23 mouse cellular contexts compared by ENCODE assay signal in genomic region chr4:55779581-55779980, GRCm38 (mm10).
A peak's percentile ranks its signal among the peaks of the same experiment; 100 is the strongest.
DNase-seq lines count a peak whose midpoint lies in the region; ATAC-seq and TF ChIP-seq lines count a peak whose summit lies in the region.
"Had no signal": no experiment of that assay in that cellular context is flagged by ENCODE, and none has a peak within 500 bp of the region (broad histone marks: within the 10 kb centered on the region; RNA-seq: fewer than 3 reads in every experiment).

No protein-coding gene starts in this region.

- no peaks in the 10 kb centered on the region for H3K4me1 ChIP-seq in embryonic facial prominence, embryonic 14.5 days (ENCODE audit: control insufficient read depth, insufficient read depth, low read length)
- H3K4me1 ChIP-seq: forebrain, embryonic 12.5 days; hindbrain, embryonic 12.5 days had no signal

- no peak overlapping the region for H3K9ac ChIP-seq in embryonic facial prominence, embryonic 14.5 days (ENCODE audit: low read depth, low read length)
- H3K9ac ChIP-seq: forebrain, embryonic 12.5 days; heart, embryonic 13.5 days; hindbrain, embryonic 12.5 days had no signal

- WGBS in embryonic facial prominence, embryonic 14.5 days, result 42% methylated on average over 4 of the region's 4 CpGs

- no peak for TF ChIP-seq CTCF in layer of hippocampus, adult 2 months (conservative IDR thresholded peaks at IDR 0.05)

- H3K4me2 ChIP-seq in embryonic facial prominence, embryonic 14.5 days (ENCODE audit: low read depth, low read length), result no peak overlapping the region
- H3K4me2 ChIP-seq: forebrain, embryonic 12.5 days; heart, embryonic 13.5 days; hindbrain, embryonic 12.5 days had no signal

- H3K4me3 ChIP-seq in embryonic facial prominence, embryonic 14.5 days (ENCODE audit: low read depth, low read length), result no peak overlapping the region
- no peak overlapping the region for H3K4me3 ChIP-seq in layer of hippocampus, adult 2 months
- H3K4me3 ChIP-seq: forebrain, embryonic 12.5 days; gastrocnemius, adult 2 months; heart, embryonic 13.5 days; hindbrain, embryonic 12.5 days had no signal

- DNase-seq in layer of hippocampus, adult 11-12 months (ENCODE audit: low spot score), result peak; percentile 60
- no peak for DNase-seq in layer of hippocampus, adult 9-10 months (ENCODE audit: low spot score)
- DNase-seq in embryonic facial prominence, embryonic 14.5 days (ENCODE audit: low spot score), result peak; percentile 44
- peak; percentile 37 to 48 for DNase-seq in layer of hippocampus, adult 2 months (ENCODE audit: low spot score in 2 of 2)
- peak; percentile 25 to 35 for DNase-seq in layer of hippocampus, postnatal 36 days
- DNase-seq in heart, adult 18-20 months, result no peak
- DNase-seq: adrenal gland, adult 8-10 months; adrenal gland, postnatal 36 days; cerebellum, adult 11 months; cerebellum, adult 8-10 months; cerebellum, postnatal 14 days; gastrocnemius, adult 2 months; gastrocnemius, postnatal 25 days; heart, postnatal 4 days had no signal

- no peaks in the 10 kb centered on the region for H3K9me3 ChIP-seq in embryonic facial prominence, embryonic 14.5 days (ENCODE audit: control insufficient read depth, low read length)
- H3K9me3 ChIP-seq: forebrain, embryonic 12.5 days; heart, embryonic 13.5 days; hindbrain, embryonic 12.5 days had no signal

- no peaks in the 10 kb centered on the region for H3K36me3 ChIP-seq in embryonic facial prominence, embryonic 14.5 days (ENCODE audit: control insufficient read depth, insufficient read depth, low read length)
- H3K36me3 ChIP-seq: forebrain, embryonic 12.5 days; G1E; heart, embryonic 13.5 days; hindbrain, embryonic 12.5 days had no signal

- H3K27me3 ChIP-seq in embryonic facial prominence, embryonic 14.5 days (replicated peaks; ENCODE audit: control insufficient read depth, insufficient read depth, low read length), result no peaks in the 10 kb centered on the region
- H3K27me3 ChIP-seq: forebrain, embryonic 12.5 days; hindbrain, embryonic 12.5 days had no signal

- no peak for ATAC-seq in embryonic facial prominence, embryonic 14.5 days (ENCODE audit: low read depth)
- no peak for ATAC-seq in megakaryocyte progenitor cell, adult 5-6 weeks (replicated peaks; ENCODE audit: poor library complexity)
- ATAC-seq: CD4-positive, CD25-positive, alpha-beta regulatory T cell, adult 4 months; forebrain, embryonic 16.5 days; hindbrain, embryonic 16.5 days; inflammation-experienced regulatory T-cells, adult 6 months had no signal

- H3K27ac ChIP-seq in embryonic facial prominence, embryonic 14.5 days (replicated peaks; ENCODE audit: low read depth, low read length), result no peak overlapping the region
- H3K27ac ChIP-seq in layer of hippocampus, adult 2 months, result no peak overlapping the region
- H3K27ac ChIP-seq: forebrain, embryonic 12.5 days; gastrocnemius, adult 2 months; heart, embryonic 13.5 days; hindbrain, embryonic 12.5 days had no signal

Comparison
In these comparisons a context has a peak if more than half of its experiments do, and no peak if none do; other contexts are left out.
1. DNase-seq: peak in layer of hippocampus, adult 11-12 months (single experiment), embryonic facial prominence, embryonic 14.5 days (single experiment), layer of hippocampus, adult 2 months (2 of 2) and layer of hippocampus, postnatal 36 days (2 of 2); none in layer of hippocampus, adult 9-10 months (single experiment) and heart, adult 18-20 months (0 of 2).